Mouse (Mus musculus): ENCODE results near the gene Gdf9. TPM values are rescaled to one million over a fixed set of nuclear protein-coding genes. Genes with fewer than 3 reads are reported as not detected.
"Not testable (repeated sequence)": the region's sequence is repeated elsewhere in the genome, so short reads cannot be mapped to it uniquely, and the experiment has no call there.

Gene Gdf9
- polyA plus RNA-seq, 1 experiment from 2014 or later, result 0.28 TPM

GRCm38 (mm10) chr11:53426914-53427313 is 3.9 kb upstream of the Gdf9 start:
- H3K27ac ChIP-seq; H3K4me2 ChIP-seq; DNase-seq; H3K4me3 ChIP-seq (replicated peaks); H3K9ac ChIP-seq; ATAC-seq (ENCODE audit: low read depth); H3K9me3 ChIP-seq (replicated peaks); H3K27me3 ChIP-seq: not testable (repeated sequence)
- peaks cover 38% of the 10 kb centered on the region for H3K4me1 ChIP-seq (replicated peaks)
- peaks cover 20% of the 10 kb centered on the region for H3K36me3 ChIP-seq
- WGBS (ENCODE audit: insufficient replicate concordance), result 83% methylated on average over 3 of the region's 3 CpGs

GRCm38 (mm10) chr11:53427993-53428715 is 2.7 kb upstream of the Gdf9 start:
- H3K27ac ChIP-seq, result no peak overlapping the region
- H3K27me3 ChIP-seq, result no peaks in the 10 kb centered on the region
- 81% methylated on average over 3 of the region's 3 CpGs for WGBS (ENCODE audit: insufficient replicate concordance)
- H3K9me3 ChIP-seq (replicated peaks), result no peaks in the 10 kb centered on the region
- DNase-seq, result no peak
- no peak overlapping the region for H3K4me2 ChIP-seq
- H3K36me3 ChIP-seq, result peaks cover 20% of the 10 kb centered on the region
- no peak for ATAC-seq (ENCODE audit: low read depth)
- no peak overlapping the region for H3K4me3 ChIP-seq (replicated peaks)
- no peak overlapping the region for H3K9ac ChIP-seq
- H3K4me1 ChIP-seq (replicated peaks), result peaks cover 51% of the 10 kb centered on the region

GRCm38 (mm10) chr11:53428716-53429057 is 2.1 kb upstream of the Gdf9 start:
- Histone ChIP-seq H3K9me3 (replicated peaks) (no peaks in the 10 kb centered on the region), H3K36me3 (peaks cover 20% of the 10 kb centered on the region), H3K4me3 (replicated peaks) (no peak overlapping the region), H3K27ac (no peak overlapping the region), H3K4me1 (replicated peaks) (peaks cover 56% of the 10 kb centered on the region), H3K9ac (no peak overlapping the region), H3K4me2 (no peak overlapping the region), H3K27me3 (no peaks in the 10 kb centered on the region)
- ATAC-seq (ENCODE audit: low read depth), result no peak
- no peak for DNase-seq
- WGBS (ENCODE audit: insufficient replicate concordance), result 80% methylated on average over 5 of the region's 5 CpGs

GRCm38 (mm10) chr11:53429182-53429581 is 1.6 kb upstream of the Gdf9 start:
- no peak for ATAC-seq (ENCODE audit: low read depth)
- Histone ChIP-seq H3K4me1 (replicated peaks) (peaks cover 58% of the 10 kb centered on the region), H3K27me3 (no peaks in the 10 kb centered on the region), H3K9ac (peak overlapping the region; percentile 89), H3K4me2 (peak overlapping the region; percentile 85), H3K4me3 (replicated peaks) (peak overlapping the region; percentile 84), H3K9me3 (replicated peaks) (no peaks in the 10 kb centered on the region), H3K36me3 (peaks cover 20% of the 10 kb centered on the region), H3K27ac (peak overlapping the region; percentile 88; the same call in 1 of the 2 replicates)
- no peak for DNase-seq

GRCm38 (mm10) chr11:53430300-53430669 is 538 bp upstream of the Gdf9 start:
- WGBS (ENCODE audit: insufficient replicate concordance), result under 1% methylated on average over 34 of the region's 34 CpGs
- H3K27ac ChIP-seq, result peak overlapping the region; percentile 88
- H3K9ac ChIP-seq, result peak overlapping the region; percentile 89
- H3K4me3 ChIP-seq (replicated peaks), result peak overlapping the region; percentile 84
- ATAC-seq (ENCODE audit: low read depth), result peak; percentile 34
- H3K27me3 ChIP-seq, result no peaks in the 10 kb centered on the region
- H3K4me1 ChIP-seq (replicated peaks), result peaks cover 54% of the 10 kb centered on the region
- H3K36me3 ChIP-seq, result peaks cover 20% of the 10 kb centered on the region
- no peaks in the 10 kb centered on the region for H3K9me3 ChIP-seq (replicated peaks)
- no peak for DNase-seq
- peak overlapping the region; percentile 85 for H3K4me2 ChIP-seq

- H3K9me3 ChIP-seq (replicated peaks), result no peaks in the 10 kb centered on the region
- peak overlapping the region; percentile 61 for H3K9ac ChIP-seq
- DNase-seq (peak; percentile 36), ATAC-seq (ENCODE audit: low read depth) (peak; percentile 25)
- 6% methylated on average over 9 of the region's 9 CpGs for WGBS (ENCODE audit: insufficient replicate concordance)
- peak overlapping the region; percentile 88 for H3K27ac ChIP-seq
- H3K4me1 ChIP-seq (replicated peaks), result peaks cover 52% of the 10 kb centered on the region
- peak overlapping the region; percentile 84 for H3K4me3 ChIP-seq (replicated peaks)
- H3K27me3 ChIP-seq, result no peaks in the 10 kb centered on the region
- peak overlapping the region; percentile 85 for H3K4me2 ChIP-seq
- peaks cover 20% of the 10 kb centered on the region for H3K36me3 ChIP-seq
Observed at GRCm38 (mm10) chr11:53431347-53432056, 679 bp downstream of the Gdf9 start.

- ATAC-seq (ENCODE audit: low read depth) (no peak), DNase-seq (peak; percentile 37)
- H3K9me3 ChIP-seq (replicated peaks), result no peaks in the 10 kb centered on the region
- no peak overlapping the region for H3K9ac ChIP-seq
- H3K27ac ChIP-seq, result no peak overlapping the region
- H3K4me1 ChIP-seq (replicated peaks), result peaks cover 52% of the 10 kb centered on the region
- H3K4me2 ChIP-seq, result peak overlapping the region; percentile 22
- no peak overlapping the region for H3K4me3 ChIP-seq (replicated peaks)
- peaks cover 13% of the 10 kb centered on the region for H3K36me3 ChIP-seq
- no peaks in the 10 kb centered on the region for H3K27me3 ChIP-seq
- 14% methylated on average over 6 of the region's 6 CpGs for WGBS (ENCODE audit: insufficient replicate concordance)
Observed at GRCm38 (mm10) chr11:53433057-53433456, 2.2 kb downstream of the Gdf9 start.

- no peak for DNase-seq
- no peak for ATAC-seq (ENCODE audit: low read depth)
- no peak overlapping the region for H3K4me2 ChIP-seq
- no peaks in the 10 kb centered on the region for H3K36me3 ChIP-seq
- peaks cover 33% of the 10 kb centered on the region for H3K4me1 ChIP-seq (replicated peaks)
- no peak overlapping the region for H3K27ac ChIP-seq
- 50% methylated on average over 8 of the region's 8 CpGs for WGBS (ENCODE audit: insufficient replicate concordance)
- H3K4me3 ChIP-seq (replicated peaks), result no peak overlapping the region
- no peaks in the 10 kb centered on the region for H3K9me3 ChIP-seq (replicated peaks)
- H3K9ac ChIP-seq, result no peak overlapping the region
- H3K27me3 ChIP-seq, result no peaks in the 10 kb centered on the region
Observed at GRCm38 (mm10) chr11:53435504-53435903, 4.7 kb downstream of the Gdf9 start.

- no peak overlapping the region for H3K4me3 ChIP-seq (replicated peaks)
- WGBS (ENCODE audit: insufficient replicate concordance), result 64% methylated on average over 6 of the region's 6 CpGs
- no peak for DNase-seq
- H3K9me3 ChIP-seq (replicated peaks), result no peaks in the 10 kb centered on the region
- H3K27ac ChIP-seq, result no peak overlapping the region
- no peak overlapping the region for H3K9ac ChIP-seq
- peaks cover 30% of the 10 kb centered on the region for H3K4me1 ChIP-seq (replicated peaks)
- no peak for ATAC-seq (ENCODE audit: low read depth)
- H3K27me3 ChIP-seq, result no peaks in the 10 kb centered on the region
- H3K4me2 ChIP-seq, result no peak overlapping the region
- H3K36me3 ChIP-seq, result no peaks in the 10 kb centered on the region
Observed at GRCm38 (mm10) chr11:53436338-53436737, 5.5 kb downstream of the Gdf9 start.

- 2% methylated on average over 12 of the region's 12 CpGs for WGBS (ENCODE audit: insufficient replicate concordance)
- no peak for DNase-seq
- H3K27me3 ChIP-seq, result no peaks in the 10 kb centered on the region
- H3K4me1 ChIP-seq (replicated peaks), result peaks cover 21% of the 10 kb centered on the region
- H3K9me3 ChIP-seq (replicated peaks), result no peaks in the 10 kb centered on the region
- ATAC-seq (ENCODE audit: low read depth), result peak; percentile 44; the same call in 1 of the 2 replicates
- peak overlapping the region; percentile 37; the same call in 1 of the 2 replicates for H3K27ac ChIP-seq
- peak overlapping the region; percentile 25; the same call in 1 of the 2 replicates for H3K4me2 ChIP-seq
- peak overlapping the region; percentile 14; the same call in 1 of the 2 replicates for H3K9ac ChIP-seq
- no peaks in the 10 kb centered on the region for H3K36me3 ChIP-seq
- H3K4me3 ChIP-seq (replicated peaks), result no peak overlapping the region
Observed at GRCm38 (mm10) chr11:53441921-53442320, 11.1 kb downstream of the Gdf9 start.

- H3K27ac ChIP-seq, result no peak overlapping the region
- no peaks in the 10 kb centered on the region for H3K27me3 ChIP-seq
- ATAC-seq (ENCODE audit: low read depth), result peak; percentile 57
- 17% methylated on average over 6 of the region's 6 CpGs for WGBS (ENCODE audit: insufficient replicate concordance)
- peak; percentile 52 for DNase-seq
- no peak overlapping the region for H3K9ac ChIP-seq
- H3K4me3 ChIP-seq (replicated peaks), result no peak overlapping the region
- H3K9me3 ChIP-seq (replicated peaks), result no peaks in the 10 kb centered on the region
- peaks cover 21% of the 10 kb centered on the region for H3K4me1 ChIP-seq (replicated peaks)
- H3K36me3 ChIP-seq, result no peaks in the 10 kb centered on the region
- H3K4me2 ChIP-seq, result no peak overlapping the region
Observed at GRCm38 (mm10) chr11:53443861-53444260, 13.0 kb downstream of the Gdf9 start.
